Mouse (Mus musculus): ENCODE results near the gene Sdk2.

Gene Sdk2

DNA sequence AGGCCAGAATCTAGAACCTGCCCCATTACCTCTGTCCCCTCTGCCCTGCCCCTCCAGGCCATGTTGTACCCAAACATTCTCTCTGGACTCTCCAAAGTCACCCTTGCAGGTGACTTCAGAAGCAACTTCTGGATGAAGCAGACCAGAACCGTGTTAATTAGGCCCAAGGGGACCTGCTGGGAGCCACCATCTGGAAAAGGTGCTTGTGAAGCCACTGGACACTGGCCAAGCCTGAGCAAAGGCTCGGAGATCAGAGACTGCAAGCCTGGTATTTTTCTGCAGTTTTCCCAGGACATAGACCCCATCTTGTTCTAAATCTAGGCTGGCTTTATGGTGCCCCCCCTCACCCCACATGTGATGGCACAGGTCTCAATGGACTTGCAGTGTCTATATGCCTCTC is 138.0 kb downstream of the Sdk2 start:
- peak; percentile 58 for DNase-seq (ENCODE audit: low read depth, low spot score)

DNA sequence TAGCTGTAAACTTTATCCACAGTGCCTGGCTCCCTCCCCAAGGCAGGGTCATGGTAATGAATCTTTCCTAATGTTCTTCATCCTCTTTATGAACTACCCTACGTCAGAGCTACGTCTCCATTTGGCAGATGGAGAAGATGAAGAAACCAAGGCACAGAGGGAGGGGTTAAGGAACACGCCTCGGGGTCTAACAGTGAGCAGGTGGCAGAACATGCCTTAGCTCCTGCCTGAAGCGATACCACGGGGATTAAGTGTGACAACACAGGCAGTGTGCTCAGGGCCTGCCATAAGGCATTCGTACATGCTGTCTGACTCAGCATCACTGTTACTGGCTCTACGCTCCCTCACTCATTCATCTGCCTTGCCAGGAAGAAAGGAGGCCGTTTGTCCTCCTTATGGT is 138.6 kb downstream of the Sdk2 start:
- peak; percentile 85 for DNase-seq (ENCODE audit: low read depth, low spot score)

DNA sequence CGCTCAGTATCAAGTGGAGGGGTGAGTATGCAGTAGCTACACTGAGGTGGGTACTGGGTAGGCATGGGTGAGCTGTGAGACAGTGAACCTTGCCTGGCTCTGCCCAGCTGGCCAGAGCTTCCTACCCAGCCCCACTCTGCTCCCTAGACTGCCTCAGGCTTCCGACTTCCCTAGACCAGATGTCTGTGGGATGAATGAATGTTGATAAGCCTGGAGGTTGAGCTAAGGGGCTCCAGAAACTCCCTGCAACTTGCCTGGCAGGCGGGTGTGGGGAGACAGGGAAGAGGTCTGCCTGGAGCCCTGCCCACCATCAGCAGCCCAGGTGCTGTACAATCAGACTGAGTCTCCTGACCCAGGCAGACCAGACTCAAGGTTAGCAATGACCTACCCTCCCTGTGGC is 139.0 kb downstream of the Sdk2 start:
- DNase-seq (ENCODE audit: low read depth, low spot score): peak; percentile 59

DNA sequence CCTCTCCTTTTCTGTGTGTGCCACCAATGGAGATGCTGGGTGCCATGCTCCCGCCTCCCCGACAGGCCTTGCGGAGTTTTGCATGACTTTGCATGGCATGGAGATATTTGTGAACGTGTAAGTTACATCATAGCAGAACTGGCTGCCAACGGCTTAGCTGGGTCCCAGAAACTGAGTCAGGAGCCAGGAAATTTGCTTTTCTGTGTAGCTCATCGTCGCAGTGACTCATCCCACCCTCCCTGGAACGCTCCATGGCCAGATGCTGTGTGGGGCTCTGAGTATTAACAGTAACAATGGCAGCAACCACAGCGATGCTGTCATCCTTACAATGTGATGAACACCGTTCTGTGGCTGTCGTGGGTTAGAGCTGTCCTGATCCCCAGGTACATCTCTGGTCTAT is 139.6 kb downstream of the Sdk2 start:
- peak; percentile 96 for DNase-seq (ENCODE audit: low read depth, low spot score)

DNA sequence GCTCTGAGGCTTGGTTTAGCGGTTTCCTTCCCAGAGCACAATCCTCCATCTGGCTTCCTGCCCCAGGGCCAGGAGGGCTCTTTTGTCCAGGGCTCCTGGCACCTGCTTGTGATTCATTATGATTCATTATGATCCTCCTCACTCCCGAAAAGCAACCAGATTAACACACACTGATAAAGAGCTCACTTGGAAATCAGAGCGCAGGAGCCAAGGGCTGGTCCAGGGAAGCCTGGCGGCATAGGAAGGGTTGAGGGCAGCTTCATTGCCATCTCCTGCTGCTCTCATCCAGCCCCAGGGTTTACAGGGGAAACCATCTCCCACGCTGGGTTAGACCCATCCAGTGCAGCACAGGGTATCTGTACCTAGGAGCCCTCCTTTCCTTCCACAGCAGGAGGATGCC is 143.7 kb downstream of the Sdk2 start:
- DNase-seq (ENCODE audit: low read depth, low spot score): peak; percentile 45

DNA sequence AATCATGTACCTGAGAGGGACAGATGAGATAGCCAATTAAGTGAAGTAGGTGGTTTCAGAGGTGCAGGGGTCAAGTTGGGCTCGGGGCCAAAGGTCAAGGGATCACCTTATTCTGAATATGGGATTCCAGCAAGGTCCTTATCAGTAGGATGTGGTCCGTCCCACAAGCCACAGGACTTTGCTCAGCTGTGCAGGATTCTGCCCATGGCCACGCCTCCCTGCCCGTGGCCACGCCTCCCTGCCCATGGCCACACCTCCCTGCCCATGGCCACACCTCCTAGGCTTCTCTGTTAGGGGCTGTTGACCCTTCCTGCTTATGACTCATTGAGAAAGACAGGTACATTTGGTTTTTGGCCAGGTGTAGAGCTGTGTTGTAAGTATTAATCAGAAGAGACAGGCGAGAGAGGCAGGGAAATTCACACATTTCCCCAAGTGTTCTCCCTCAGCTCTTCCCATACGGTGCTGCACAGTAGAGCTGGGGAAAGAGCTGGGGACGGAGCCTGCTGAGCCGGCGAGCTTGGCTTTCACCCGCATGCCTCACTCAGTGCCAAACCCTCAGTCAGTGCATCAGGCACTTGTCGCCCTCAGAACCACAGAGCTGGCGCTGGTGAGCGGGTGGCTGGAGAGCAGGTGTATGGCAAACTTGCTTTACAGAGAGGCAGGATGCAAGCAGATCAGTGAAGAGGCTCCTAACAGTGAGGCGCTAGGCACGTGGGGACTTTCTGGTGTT is 163.6 kb downstream of the Sdk2 start:
- peak; percentile 63 for DNase-seq (ENCODE audit: low read depth, low spot score)

DNA sequence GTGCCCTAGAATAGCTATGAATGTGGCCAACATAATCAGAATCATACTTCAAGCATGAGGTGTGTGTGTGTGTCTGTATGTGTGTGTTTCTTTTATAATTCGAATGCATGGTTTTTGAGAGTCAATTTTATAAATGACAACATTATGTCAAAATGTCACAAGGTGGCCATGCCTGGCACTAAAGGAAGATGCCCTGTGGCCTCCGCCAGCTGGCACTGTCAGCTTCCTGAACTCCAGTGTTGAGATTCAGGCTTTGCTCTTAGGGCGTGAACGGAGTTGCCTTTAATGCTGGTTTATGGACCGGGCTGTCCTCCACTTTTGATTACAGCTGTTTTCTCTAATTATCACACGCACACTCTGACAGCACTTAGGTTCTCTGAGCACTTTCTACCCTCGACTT is 164.9 kb downstream of the Sdk2 start:
- no peak for DNase-seq (ENCODE audit: low read depth, low spot score)

DNA sequence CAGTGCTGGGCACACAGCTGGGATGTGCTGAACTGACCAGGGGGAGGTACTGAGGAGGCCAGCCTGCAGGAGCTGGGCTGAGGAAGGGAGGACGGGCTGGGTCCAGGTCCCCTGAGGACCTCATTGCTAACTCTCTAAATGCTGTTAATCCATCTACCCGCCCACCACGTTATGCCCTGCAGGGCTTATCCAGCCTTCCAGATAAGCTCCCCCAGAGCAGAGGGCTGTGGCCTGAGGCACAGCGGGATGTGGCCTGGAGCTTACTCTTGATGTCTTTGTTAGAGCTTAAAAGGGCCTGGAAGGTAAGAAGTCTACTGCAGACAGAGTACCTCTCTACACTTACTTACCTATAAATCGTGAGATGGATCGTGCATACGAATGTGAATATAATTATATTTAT is 168.2 kb downstream of the Sdk2 start:
- no peak for DNase-seq (ENCODE audit: low read depth, low spot score)

DNA sequence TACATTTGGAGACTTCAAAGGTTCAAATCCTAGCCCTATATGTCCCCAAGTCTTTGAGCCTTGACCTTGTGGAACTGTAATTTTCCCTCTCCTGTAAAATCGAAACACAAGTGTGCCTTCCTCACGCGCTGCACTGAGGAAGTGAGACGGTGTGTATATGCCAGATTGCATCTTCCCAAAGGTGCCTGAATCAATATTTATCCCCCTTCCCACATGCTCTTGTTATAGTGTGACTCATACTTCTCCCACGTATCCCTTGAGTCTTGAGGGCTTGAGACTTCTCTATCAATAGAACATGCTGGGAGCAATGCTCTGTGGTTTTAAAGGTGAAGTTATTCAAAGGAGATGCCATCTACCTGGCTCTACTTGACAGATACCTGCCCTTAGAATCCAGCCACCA is 170.8 kb downstream of the Sdk2 start:
- DNase-seq (ENCODE audit: low read depth, low spot score): peak; percentile 65

DNA sequence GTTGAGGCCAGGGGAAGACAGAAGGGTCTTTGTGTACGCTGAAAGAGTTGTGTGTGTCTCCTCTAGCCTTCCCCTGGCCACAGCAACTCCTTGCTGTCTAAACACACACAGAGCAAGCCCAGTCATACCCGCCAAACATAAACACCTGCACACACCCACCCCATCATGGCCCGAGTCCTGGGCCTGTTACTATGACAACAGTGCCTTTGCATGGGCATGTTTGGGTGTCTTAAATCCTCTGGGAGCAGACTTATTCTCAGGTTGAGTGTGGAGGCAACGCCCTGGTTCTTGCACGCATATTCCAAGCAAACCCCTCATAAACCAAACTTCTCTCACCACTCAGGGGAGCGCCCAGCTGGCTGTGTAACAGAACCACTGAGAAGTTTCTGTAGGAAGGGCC is 173.9 kb downstream of the Sdk2 start:
- DNase-seq (ENCODE audit: low read depth, low spot score): peak; percentile 67

DNA sequence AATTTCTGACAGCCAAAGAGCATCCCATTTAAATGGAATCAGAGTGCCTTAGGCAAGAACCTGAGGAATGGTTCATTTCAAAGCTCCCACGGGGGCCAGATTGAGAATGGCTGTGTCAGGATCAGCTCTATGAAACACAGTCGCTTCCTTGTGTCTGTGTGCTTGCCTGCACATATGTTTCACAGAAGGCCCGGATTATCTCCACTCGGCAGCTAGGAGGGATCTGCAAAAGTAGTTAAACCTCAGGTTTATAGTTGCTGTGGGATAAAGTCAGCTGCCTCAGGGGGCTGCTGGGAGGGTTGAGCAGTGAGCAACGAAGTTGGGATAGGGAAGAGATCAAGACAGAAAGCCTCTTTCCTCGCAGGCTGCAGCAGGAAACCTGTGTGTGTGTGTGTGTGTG is 174.8 kb downstream of the Sdk2 start:
- peak; percentile 29 for DNase-seq (ENCODE audit: low read depth, low spot score)

DNA sequence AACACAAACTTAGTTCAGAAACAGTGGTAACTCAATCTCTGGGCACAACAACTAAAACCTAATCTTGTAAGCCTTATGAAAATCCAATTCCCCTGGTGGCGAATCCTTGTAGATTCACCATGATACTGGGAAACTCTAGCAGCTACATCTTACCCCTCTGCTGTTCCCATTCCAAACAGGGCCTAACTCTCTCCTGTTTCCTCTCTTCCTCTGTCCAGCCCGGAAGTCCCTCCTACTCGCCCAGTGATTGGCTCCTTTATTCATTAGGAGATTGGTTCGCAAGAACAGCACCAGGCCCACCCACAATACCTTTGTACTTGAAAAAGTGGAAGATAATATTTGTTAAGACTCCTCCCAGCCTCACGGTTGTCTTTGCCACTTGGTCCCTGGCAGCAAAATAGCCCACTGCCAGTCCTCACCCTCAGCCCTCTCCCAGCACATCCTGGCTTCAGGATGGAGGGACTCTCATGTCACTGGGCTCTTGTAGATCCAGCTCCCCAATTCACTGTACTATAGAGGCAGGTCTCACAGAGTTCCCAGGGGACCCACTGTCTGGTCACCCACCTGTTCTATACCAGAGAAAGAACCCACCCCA is 178.6 kb downstream of the Sdk2 start:
- DNase-seq (ENCODE audit: low read depth, low spot score): no peak

DNA sequence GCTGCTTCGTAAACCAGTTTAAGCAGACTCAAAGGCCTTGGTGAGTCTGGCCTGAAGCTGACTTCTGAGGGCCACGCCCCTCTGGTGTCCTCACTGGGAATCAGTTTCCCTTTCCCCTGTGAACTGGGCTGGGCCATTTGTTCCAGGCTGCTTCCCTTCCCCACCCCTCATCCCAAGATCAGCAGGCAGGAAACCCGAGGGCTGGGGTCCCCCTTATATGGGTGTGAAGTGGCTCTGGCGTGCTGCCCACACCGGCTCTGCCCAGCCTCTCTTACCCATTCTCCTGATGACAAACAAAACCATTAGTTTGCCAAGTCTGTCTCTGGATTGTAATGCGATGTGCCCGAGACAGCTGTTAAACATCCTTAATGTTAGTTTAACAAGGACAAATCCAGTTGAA is 180.5 kb downstream of the Sdk2 start:
- DNase-seq (ENCODE audit: low read depth, low spot score): no peak

DNA sequence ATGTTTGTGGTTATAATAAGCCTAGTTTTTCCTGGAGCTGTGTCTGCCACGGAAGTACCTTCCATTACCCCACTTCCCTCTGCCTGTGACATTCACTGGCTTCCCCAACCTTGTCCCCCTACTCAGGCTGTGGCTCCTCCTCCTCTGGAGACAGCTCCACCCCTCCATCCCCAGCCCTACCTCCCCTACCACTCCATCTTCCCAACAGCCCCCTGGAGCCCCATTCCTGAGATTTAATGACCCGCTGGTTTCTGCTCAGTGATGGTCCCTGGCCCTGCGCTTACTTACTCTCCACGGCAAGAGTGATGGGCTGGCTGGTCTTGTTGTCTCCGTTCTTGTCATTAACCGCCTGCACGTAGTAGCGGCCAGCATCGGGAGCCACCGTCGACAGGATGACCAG is 181.9 kb downstream of the Sdk2 start:
- no peak for DNase-seq (ENCODE audit: low read depth, low spot score)

DNA sequence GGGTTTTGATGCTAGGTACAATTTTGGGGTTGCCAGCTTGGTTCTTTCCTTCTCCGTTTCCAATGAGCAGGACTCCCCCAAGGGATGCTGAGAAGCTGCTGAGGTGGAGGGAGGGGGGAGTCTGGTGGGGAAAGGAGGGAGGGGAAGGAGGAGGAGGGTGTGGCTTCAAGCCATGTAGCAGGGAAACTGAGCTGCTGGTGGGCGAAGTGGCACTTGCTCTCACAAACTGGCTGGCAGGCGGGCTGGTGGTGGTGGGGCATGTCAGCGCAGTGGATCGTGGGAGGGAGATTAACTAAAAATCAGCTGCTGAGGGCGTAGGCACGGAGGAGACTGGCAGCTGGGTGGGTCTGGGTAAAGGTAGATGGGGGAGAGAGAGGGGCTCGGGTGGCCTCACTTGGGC is 183.8 kb downstream of the Sdk2 start:
- peak; percentile 89 for DNase-seq (ENCODE audit: low read depth, low spot score)

DNA sequence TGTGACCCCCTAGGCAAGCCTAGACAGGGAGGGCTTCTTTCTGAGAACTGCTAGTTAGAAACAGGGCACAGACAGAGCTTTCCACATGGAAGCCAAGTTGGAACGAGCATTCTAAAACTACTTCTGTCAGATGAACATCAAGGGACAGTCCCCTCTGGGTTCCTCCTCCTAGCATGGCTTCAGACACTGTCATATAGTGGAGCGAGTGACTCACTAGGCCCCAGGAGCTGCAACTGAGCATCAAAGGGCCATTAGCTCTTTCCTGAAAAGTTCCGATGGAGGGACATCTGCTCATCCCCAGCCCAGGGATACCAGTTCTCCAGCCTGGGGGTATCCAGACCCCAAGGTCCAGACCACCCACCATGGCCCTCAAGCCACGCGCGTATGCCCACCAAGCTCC is 185.0 kb downstream of the Sdk2 start:
- no peak for DNase-seq (ENCODE audit: low read depth, low spot score)

DNA sequence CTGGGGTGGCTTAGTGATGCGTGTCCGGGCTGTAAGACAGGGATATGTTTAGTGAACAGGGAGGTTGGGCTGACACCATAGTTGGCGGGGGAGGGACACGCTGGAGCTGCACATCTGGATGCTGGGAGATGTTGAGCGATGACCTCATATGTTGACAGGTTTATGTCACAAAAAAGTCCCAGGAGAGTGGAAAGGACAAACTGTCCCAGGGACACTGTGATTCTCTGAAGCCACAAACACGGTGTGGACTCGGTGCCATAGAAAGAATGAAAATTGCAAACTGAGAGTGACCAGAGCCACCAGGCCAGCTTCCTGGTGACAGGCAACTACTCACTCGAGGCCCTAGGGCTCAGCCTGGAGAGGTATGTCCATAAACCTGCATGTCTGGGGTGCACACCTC is 199.8 kb downstream of the Sdk2 start:
- no peak for DNase-seq (ENCODE audit: low read depth, low spot score)

DNA sequence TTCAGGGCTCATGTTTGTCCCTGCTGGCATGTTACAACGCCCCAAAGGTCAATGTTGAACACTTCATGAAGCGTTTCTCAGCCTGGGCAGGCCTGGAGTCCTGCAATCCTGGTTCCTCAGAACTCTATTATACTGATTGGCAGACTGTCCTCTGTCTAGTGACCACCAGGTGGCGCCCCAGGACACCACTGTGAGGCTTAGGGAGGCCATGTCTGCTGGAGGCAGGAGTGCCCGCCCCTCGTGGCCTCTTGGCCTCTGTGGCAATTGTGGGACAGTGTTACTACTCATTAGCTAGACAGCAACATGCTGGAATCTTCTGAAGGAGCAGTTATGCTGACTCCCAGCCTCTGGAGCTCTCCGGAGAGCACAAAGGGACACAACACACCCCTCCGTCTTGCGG is 201.2 kb downstream of the Sdk2 start:
- peak; percentile 82 for DNase-seq (ENCODE audit: low read depth, low spot score)

DNA sequence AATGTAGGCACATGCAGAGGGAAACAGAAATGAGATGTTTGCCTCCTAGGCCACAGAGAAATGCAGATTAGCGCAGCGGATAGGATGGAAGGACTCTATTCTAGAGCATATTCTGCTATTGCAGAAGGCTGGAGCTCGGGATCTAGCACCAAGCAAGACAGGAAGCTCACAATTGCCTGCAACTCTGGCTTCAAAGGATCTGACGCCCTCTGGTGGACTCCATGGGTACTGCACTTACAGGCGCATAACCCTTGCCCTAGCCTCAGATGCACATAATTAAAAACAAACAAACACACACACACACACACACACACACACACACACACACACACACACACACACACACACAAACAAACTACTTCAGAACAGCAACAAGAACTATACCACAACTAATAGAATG is 203.4 kb downstream of the Sdk2 start:
- peak; percentile 13 for DNase-seq (ENCODE audit: low read depth, low spot score)

DNA sequence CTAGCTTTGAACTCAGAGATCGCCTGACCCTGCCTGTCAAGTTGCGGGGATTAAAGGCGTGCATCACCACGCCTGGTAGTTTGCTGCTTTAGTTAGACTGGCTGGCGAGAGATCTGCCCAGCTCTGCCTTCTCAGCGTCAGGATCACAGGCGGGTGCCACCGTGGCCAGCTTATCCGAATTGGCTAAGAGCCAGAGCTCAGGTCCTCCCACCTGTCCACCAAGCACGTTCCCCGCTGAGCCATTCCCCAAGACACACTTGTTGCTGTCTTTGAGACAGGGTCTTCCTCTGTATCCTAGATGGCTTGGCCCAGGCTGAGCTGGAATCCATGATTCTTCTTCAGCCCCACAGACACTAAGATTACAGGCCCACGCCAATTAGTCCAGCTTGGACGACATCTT is 211.2 kb downstream of the Sdk2 start:
- peak; percentile 7 for DNase-seq (ENCODE audit: low read depth, low spot score)

DNA sequence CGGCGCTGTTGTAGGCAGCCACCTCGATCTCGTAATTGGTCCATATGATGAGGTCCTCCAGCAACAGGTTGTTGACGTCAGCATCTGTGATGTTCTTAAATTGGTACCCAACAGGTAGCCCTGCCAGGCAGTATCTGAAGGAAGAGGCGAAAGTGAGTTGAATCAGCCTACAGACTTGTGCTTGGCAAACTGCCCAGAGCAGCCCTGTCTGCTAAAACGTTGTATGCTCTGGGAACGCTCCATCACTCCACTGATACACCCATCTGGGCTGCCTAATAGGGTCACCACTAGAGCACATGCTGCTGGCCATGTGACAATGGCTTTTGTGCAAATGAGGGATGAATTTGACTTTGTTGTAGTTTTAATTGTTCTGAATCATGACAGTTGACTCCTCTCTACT is 215.1 kb downstream of the Sdk2 start:
- DNase-seq (ENCODE audit: low read depth, low spot score): peak; percentile 73

DNA sequence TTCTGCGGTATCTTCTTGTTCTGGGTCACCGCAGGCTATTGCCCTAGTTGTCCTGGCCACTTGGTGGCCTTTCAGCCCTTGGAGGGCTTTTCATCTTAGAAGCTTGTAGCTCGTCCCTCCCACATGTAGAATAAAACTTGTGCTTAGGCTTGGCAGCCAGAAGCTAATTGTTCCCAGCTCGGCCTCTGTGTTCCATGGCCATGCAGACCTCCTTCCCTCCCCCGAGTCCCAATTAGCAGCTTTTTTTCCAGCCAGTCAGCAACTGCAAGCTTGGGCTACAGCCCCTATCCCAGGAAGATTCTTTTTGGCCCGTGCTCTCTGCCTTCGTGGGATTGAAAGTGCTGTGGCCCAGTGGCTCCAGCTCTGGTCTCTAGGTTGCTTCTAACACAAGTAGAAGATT is 217.5 kb downstream of the Sdk2 start:
- DNase-seq (ENCODE audit: low read depth, low spot score): no peak

DNA sequence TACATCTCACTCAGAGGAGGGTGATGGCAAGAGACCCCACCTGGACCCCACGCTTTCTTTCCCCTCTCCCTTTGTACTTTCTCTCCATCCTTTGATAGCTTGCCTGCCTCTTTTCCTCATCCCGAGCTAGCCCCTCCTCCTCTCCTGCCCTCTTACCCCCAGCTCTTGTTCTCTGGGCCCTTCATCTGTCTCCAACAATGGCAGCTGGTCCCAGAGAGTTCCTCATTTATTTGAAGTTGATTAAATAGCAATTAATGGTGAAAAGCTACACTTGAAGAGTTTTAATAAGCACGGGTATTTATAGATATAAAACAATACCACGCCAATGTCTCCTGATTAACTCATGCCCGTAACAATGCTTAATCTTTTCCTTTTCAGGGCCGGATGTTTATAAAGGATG is 222.9 kb downstream of the Sdk2 start:
- no peak for DNase-seq (ENCODE audit: low read depth, low spot score)

DNA sequence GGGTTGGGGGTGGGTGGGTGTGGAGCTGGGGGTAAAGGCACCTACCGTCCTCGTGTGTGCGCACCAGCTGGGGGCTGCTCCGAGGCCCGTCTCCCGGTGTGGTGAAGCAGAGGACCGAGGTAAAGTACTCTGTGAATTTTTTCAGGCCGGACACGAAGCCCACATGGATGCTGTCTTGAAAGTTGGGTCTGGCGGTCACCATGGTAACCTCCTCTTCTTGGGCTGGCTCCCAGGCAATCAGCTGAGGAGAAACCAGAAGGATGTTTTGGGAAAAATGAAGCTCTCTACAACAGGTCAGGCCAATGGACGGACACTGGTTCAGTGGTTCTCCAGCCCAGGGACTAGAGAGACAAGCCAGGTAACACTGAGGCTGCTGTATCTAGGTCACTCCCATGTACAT is 224.0 kb downstream of the Sdk2 start:
- DNase-seq (ENCODE audit: low read depth, low spot score): peak; percentile 42

All from brain, adult 2 months (tissue).